Mouse (Mus musculus): ENCODE data around the gene Gm3646. TPM values are rescaled to one million over a fixed set of nuclear protein-coding genes. Genes with fewer than 3 reads are reported as not detected.

Gene Gm3646
- total RNA-seq, 4 experiments from 2014 or later = not detected

Other genes with a start within 250 kb of the Gm3646 start
- gene Rnf149, start 227.9 kb downstream of the Gm3646 start, total RNA-seq (2022) = 1 to 10 TPM; 6.6 to 9.6 (median 8.3) TPM
- under 1 TPM; 0.05 to 0.09 (median 0.05) TPM for gene Creg2, start 153.9 kb downstream of the Gm3646 start, total RNA-seq (2022)
- not detected for gene Rfx8, start 84.3 kb downstream of the Gm3646 start, total RNA-seq (2022)
- gene Map4k4, start 95.6 kb upstream of the Gm3646 start, total RNA-seq (2022) = 10 to 100 TPM; 10.5 to 18.2 (median 16.4) TPM